Mouse (Mus musculus): ENCODE results near the gene Arrb1.
"Not testable (repeated sequence)": the region's sequence is repeated elsewhere in the genome, so short reads cannot be mapped to it uniquely, and the experiment has no call there.

Arrb1 gene

DNA sequence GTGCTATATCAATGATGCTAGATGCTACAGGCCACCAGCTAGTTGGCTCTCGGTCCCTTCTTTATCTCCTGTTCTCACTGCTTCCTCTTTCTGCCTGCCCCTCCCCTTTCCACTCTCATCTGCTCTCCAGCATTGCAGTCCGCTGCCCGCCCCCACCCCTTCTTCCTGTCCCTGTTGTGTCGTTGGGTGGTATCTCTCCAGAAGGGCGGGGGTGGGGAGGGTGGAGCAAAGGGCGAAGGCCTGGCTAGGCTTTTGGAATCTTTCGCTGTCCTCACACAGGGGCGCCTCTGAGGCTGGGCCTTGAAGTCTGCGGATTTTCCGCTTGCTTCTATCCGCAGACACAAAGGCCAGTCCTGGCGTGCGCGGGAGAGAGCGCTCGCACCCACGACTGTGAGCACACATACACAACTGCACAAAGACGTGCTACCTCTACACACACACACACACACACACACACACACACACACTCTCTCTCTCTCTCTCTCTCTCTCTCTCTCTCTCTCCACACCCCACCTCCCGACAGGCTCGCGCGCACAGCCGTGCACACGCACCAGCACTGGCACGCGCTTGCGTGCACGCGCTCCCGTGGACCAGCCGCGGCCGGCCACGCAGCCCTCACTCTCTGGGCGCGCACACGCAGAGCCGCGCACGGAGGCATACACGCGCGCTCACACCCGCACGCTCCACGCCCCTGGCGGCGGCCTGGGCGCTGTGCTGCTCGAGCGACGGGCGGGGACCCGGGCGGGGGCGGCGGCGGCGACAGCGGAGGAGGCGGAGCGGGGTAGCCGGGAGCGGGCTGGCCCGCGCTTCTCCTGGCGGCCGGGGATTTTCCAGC, at the start of gene Arrb1:
Gene Arrb1 (plus strand): TSS at position 566 of the 835 bp plus-strand sequence.
- DNase-seq = peak; percentile 84

DNA sequence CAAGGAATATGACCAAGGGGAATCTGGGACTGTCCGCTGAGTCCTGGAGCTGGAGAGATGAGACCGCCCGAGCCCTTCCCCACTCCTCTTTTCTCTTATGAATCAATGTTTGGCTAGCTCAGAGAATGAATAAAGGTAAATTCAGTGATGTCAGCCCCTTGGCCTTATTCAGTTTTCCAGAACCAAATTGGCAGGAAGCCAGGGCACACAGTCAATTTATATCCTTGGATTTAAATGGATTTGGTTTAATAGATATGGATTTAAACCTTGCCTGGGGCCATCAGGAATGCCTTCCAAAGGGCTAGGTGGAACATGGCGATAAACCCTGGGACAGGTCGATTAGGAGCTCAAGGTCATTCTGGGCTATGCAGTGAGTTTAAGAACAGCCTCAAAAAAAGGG, 45.6 kb upstream of the Arrb1 start:
- no peak for DNase-seq

DNA sequence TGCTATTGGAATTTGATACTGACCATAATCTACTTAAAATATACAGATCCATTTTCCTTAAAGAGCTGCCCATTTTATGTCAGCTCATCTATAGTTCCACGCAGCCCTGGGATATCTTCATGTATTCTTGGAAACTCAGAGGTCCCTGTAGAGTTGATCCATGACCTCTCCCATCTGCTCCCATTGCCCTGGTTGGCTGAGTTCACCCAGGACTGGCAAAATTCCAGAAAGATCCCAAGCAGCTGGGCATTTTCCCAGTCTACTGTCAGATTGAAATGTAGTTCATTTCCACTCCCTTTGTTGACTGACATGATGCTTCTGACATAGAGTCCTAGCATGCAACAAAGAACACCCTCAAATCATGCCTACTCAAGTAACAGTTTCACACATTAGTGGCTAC, 36.1 kb upstream of the Arrb1 start:
- peak; percentile 49 for DNase-seq

DNA sequence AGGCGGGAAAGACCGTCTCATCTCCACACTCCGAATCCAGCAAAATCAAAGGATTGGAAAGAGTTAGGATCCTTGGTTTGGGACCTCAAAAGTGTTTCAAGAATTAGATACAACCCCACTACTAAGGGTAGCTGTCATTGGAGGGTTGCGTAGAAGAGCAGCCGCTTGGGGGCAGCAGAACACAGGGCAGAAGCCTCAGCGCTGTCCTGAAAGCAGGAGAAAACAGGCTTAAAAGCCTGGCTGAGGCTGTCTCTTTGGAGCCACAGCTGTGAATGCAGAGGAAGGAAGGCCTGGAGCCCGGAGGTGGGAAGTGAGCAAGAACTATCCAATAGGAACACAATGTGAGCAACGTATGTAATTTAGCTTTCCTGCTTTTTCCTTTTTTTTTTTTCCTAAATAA, 35.1 kb upstream of the Arrb1 start:
- peak; percentile 89 for DNase-seq

- DNase-seq = no peak
Observed at GRCm38 (mm10) chr7:99500655-99501054, 34.6 kb upstream of the Arrb1 start.

DNA sequence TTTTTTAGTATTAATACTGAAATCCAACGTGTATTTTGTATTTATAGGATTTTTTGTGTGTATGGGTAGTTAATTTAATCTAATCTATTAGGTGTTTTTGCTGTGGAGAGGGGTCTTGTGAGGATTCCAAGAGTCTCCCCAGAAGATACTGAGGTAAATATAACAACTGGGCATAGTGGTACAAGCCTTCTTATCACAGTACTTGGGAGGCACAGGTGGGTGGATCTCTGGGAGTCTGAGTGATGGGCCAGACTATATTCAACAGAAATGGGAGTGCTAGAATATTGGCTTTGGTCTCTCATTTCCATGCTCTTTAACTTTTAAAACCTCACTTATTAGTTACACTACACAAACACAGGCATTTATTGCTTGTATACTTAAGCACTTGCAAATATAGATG, 34.1 kb upstream of the Arrb1 start:
- no peak for DNase-seq

DNA sequence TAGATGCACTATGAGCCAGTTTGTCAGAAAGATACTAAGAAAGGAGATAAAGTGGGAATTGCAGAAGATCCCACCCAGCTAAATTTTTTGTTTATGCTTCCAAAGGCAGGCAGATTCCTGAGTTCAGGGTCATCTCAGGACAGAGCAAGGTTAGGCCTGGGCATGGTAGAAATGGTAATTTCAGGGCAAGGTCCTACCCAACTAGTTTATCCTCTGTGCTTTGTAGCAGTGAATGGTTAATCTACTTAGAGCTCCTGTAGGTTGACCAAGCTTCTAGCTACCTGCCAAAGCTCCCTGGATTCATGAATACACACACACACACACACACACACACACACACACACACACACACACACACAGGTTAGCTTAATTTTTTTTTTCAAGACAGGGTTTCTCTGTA, 30.7 kb upstream of the Arrb1 start:
- DNase-seq = no peak

DNA sequence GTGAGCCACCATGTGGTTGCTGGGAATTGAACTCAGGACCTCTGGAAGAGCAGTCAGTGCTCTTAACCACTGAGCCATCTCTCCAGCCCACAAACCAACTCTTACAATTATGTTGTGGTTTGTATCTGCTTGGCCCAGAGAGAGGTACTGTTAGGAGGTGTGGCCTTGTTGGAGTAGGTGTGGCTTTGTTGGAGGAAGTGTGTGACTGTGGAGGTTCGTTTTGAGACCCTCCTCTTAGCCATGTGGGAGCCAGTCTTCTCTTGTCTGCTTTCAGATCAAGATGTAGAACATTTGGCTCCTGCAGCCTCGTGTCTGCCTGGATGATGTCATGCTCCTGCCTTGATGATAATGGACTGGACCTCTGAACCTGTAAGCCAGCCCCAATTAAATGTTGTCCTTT, 27.1 kb upstream of the Arrb1 start:
- DNase-seq = not testable (repeated sequence)

- DNase-seq = peak; percentile 51
Observed at GRCm38 (mm10) chr7:99510087-99510501, 25.2 kb upstream of the Arrb1 start.

DNA sequence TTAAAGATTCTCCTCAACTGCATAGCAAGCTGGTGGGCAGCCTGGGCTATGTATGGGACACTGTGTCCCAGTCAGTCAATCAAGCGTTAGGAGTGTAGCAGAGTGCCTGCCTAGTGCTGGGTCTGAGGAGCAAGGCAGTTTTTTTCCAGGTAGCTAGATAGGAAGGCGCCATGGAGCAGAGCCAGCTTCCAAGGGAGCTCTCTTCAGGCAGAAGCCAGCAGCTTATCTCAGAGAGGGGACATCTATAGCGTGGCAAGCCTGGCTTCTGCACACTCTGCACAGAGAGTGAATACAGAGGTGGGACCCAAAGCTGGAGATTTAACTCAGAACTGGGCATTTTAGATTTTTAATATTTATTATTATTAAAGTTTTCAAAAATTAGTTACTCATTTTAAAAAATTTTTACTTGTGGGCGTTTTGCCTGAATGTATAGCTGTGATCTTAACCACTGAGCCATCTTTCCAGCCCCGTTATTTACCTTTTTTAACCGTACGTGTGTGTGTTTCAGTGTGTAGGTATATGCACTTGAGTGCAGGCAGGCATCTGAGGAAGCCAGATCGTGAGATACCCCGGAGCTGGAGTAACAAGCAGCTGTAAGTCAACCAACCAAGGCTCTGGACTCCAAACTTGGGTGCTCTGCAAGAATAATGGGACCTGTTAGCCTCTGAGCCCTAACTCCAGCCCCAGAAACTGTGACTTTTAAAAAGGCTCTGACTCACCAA, 19.0 kb upstream of the Arrb1 start:
- no peak for DNase-seq

- no peak for DNase-seq
Observed at GRCm38 (mm10) chr7:99516814-99517157, 18.5 kb upstream of the Arrb1 start.

- no peak for DNase-seq
Observed at GRCm38 (mm10) chr7:99518954-99519644, 16.2 kb upstream of the Arrb1 start.

- DNase-seq = peak; percentile 36
Observed at GRCm38 (mm10) chr7:99523121-99523520, 12.1 kb upstream of the Arrb1 start.

DNA sequence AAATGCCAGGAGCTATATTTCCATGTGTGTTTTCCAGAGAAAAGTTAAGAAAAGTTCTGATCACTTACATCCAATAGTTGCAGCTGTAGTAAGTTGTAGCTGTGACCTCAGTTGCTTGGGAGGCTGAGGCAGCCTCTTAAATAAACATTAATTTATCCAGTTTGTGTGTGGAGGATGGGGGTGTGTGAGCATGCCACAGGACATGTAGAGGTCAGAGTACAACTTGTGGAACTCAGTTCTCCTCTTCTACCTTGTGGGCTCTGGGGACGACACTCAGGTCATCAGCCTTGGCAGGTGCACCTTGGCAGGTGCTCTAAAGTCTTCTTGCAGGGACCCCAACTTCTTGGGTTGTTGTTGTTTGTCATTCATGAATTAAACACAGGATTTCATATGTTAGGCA, 11.4 kb upstream of the Arrb1 start:
- DNase-seq = no peak

GRCm38 (mm10) chr7:99528547-99528946, 6.7 kb upstream of the Arrb1 start:
- DNase-seq = no peak

GRCm38 (mm10) chr7:99529410-99529809, 5.9 kb upstream of the Arrb1 start:
- no peak for DNase-seq

- DNase-seq = no peak
Observed at GRCm38 (mm10) chr7:99531408-99531970, 3.8 kb upstream of the Arrb1 start.

DNA sequence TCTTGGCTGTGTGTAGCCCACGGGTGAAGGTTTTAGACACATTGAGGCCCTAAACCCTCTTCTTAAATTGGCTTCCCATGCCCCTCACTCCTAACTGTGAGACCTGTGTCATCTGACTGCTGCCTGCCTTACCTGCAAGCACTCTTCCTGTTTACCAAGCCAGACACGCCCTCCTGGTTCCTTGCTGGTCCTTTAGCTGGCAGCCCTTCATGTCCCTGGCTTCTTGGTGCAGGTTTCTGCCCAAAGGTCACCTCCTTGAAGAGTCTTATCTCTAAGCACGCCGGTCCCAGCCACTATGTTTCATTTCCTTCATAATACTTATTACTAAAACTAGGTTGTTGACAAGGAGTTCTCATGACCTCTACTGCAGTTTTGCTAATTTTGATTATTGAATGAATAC, 2.7 kb upstream of the Arrb1 start:
- no peak for DNase-seq

DNA sequence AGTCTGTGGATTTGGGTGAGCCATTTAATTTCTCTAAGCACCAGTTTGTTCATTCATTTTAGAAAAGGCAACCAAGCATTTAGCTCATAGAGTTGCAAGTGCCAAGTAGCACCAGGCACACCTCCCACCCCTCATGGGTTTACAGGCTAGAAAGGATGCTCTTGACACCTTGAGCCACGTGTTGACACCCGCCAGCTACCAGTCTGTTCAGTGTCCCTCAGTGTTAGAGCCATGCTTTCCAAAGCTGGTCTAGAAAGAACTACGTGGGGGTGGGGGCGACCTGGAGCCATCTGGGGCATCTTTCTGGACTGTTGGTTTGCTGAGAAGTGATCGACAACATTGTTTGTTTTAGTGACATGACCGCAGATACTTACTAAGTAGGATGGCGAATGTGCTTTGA, 1.7 kb upstream of the Arrb1 start:
- DNase-seq = no peak

- no peak for DNase-seq
Observed at GRCm38 (mm10) chr7:99534501-99534900, 765 bp upstream of the Arrb1 start.

- DNase-seq = no peak
Observed at GRCm38 (mm10) chr7:99535741-99536501, 655 bp downstream of the Arrb1 start.

- no peak for DNase-seq
Observed at GRCm38 (mm10) chr7:99537183-99537756, 2.0 kb downstream of the Arrb1 start.

Data from lung, postnatal 14 days (tissue).